Mouse (Mus musculus) ES-E14 (cell line): Measurements from ENCODE around the gene Olfr427.

Experiments
- CHD2 ChIP-seq: IDR thresholded peaks from 2 replicates; pipeline ENCODE4 v1.6.1; 2014; ENCODE audit warnings: mild to moderate bottlenecking, low read depth, low read length, inconsistent platforms
- HCFC1 ChIP-seq: IDR thresholded peaks from 2 replicates; pipeline ENCODE4 v1.6.1; 2012; ENCODE audit warnings: low read length, inconsistent platforms, borderline replicate concordance; ENCODE audit not compliant: insufficient read depth
- MAFK ChIP-seq: IDR thresholded peaks from 2 replicates; pipeline ENCODE4 v1.6.1; 2014; ENCODE audit warnings: mild to moderate bottlenecking, low read depth, low read length, inconsistent platforms; ENCODE audit not compliant: insufficient read depth
- ZC3H11A ChIP-seq: IDR thresholded peaks from 2 replicates; pipeline ENCODE4 v1.6.1; 2012; ENCODE audit warnings: low read depth, mild to moderate bottlenecking, inconsistent platforms, low read length, borderline replicate concordance

GRCm38 (mm10) chr1:174121062-174121461 lies 24.4 kb downstream of the Olfr427 start, which contains the start of gene Olfr231:
- TF ChIP-seq ZC3H11A (no peak), CHD2 (no peak), MAFK (no peak), HCFC1 (no peak)
